Mouse (Mus musculus): ENCODE results near the gene Socs5. TPM values are rescaled to one million over a fixed set of nuclear protein-coding genes. Genes with fewer than 3 reads are reported as not detected.
A peak's percentile ranks its signal among the peaks of the same experiment; 100 is the strongest.

Socs5 gene
- polyA plus RNA-seq, 1 experiment from 2014 or later: 12.8 TPM

DNA sequence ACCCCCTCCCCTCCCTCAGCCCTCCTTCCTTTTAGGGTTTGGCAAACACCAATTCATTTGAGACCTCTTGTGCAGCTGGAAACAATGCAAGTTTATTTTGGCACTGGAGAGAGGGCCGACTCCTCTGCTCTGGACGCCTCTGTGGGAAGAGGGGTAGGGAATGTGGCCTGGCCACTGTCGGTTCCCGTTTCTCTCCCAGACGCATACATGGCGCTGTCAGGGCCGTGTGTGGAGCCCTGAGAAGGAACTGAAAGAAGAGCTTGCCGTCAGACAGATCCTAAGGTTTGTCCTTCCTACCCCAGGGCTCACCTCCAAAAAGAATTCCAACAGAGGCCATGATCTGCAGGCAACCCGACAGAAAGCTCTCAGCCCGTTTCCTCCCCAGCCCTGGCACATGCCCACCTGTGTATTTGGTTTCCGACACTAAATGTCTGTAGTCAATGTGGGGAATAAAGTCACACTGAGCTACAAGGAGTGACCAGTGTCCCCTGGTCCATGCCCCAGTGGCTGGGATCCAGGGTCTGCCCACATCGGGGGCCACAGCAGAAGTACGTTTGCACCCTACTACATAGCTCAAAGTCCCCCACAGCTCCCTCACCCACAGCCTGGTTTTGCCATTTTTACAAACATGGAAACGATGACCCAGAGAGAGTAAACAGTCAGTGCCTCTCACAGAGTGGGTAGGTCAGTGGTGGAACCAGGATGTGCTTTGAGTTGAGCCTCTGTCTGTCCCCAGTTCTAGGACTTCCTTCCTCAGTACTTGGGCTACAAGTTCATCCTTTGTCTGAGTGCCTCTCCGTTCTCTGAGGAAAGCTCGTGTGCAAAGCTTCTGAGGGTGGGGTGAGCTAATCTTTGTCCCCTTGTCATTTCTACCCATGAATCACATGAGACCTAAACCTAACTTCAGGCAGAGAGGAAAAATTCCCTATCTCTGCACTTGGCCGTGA lies 68.9 kb downstream of the Socs5 start:
- WGBS: 83% methylated on average over 17 of the region's 17 CpGs
- H3K4me1 ChIP-seq: peaks cover 13% of the 10 kb centered on the region
- H3K4me3 ChIP-seq (replicated peaks): no peak overlapping the region
- ATAC-seq (ENCODE audit: low FRiP score): no peak
- no peak overlapping the region for H3K27ac ChIP-seq
- H3K36me3 ChIP-seq (replicated peaks): no peaks in the 10 kb centered on the region
- H3K9ac ChIP-seq: no peak overlapping the region
- H3K9me3 ChIP-seq: peaks cover 11% of the 10 kb centered on the region
- H3K4me2 ChIP-seq: no peak overlapping the region
- H3K27me3 ChIP-seq: no peaks in the 10 kb centered on the region

- H3K4me3 ChIP-seq (replicated peaks): no peak overlapping the region
- no peak overlapping the region for H3K4me2 ChIP-seq
- H3K36me3 ChIP-seq (replicated peaks): no peaks in the 10 kb centered on the region
- H3K9ac ChIP-seq: no peak overlapping the region
- peaks cover 13% of the 10 kb centered on the region for H3K4me1 ChIP-seq
- peak; percentile 41; the same call in 1 of the 2 replicates for ATAC-seq (ENCODE audit: low FRiP score)
- no peaks in the 10 kb centered on the region for H3K27me3 ChIP-seq
- peak overlapping the region; percentile 47; the same call in 1 of the 2 replicates for H3K27ac ChIP-seq
- no peaks in the 10 kb centered on the region for H3K9me3 ChIP-seq
- WGBS: 37% methylated on average over 16 of the region's 16 CpGs
Measured at GRCm38 (mm10) chr17:87178596-87179590, 71.4 kb downstream of the Socs5 start.

DNA sequence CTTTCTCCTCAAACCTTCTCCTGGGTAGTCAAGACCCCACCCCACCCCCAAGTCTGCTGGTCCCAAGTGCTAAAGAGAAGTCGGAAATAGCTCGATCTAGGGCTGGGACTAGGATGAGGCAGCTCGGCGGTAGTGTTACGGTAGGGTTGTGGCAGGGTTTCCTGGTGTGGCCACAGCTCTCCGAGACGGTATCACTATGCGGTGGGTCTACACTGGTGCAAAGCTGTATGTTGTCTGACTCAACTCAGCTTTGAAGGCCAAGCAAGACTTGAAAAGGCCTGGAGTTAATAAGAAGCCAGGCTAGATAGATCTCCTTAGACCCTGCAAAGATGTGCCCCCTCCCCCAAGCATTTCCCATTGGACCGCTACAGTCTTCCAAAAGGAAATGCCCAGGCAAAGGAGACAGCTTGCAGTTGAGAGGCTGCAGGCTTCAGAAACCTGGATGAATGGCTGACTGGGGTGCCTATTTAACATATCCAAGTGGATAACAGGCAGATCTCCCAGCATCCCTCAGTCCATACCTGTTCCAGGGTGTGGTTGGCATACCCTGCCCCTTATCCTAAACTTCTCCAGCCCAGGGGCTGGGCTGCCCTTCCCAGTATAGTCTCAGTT lies 72.6 kb downstream of the Socs5 start:
- WGBS: 88% methylated on average over 9 of the region's 9 CpGs
- Histone ChIP-seq H3K27ac (no peak overlapping the region), H3K9me3 (no peaks in the 10 kb centered on the region), H3K4me3 (replicated peaks) (no peak overlapping the region), H3K4me1 (peaks cover 13% of the 10 kb centered on the region), H3K4me2 (no peak overlapping the region), H3K9ac (no peak overlapping the region), H3K36me3 (replicated peaks) (no peaks in the 10 kb centered on the region), H3K27me3 (no peaks in the 10 kb centered on the region)
- ATAC-seq (ENCODE audit: low FRiP score): no peak

DNA sequence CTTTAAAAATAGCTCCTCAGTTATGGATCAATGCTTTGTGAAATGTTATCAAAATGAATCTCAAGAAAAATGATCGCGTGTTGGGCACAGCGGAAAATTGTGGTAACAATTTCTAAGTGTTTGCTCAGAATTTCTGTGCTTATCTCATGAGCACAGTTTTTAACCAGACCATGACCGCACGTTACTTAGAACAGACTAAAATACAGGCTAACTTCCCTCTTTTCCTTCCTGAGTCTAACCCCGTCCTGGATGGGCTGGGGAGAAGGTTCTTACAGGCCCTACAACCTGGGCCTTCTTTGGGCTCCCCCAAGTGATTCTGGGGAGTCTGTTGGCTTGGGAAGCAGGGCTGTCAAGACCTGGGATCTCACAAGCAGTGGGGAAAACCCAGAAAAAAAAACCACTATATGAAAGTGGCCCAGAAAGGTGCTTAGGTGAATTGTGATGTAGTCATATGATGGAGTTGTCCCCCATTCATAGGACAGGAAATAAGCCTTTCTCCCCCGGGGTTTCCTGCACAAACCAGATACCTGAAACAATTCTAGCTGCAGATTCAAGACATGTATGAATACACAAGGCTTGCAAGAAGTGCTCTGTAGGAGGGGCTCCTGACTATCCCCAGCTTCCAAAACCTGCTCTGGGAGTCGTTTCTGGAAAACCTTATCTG lies 74.3 kb downstream of the Socs5 start:
- H3K4me1 ChIP-seq: peaks cover 28% of the 10 kb centered on the region
- no peak overlapping the region for H3K9ac ChIP-seq
- no peak overlapping the region for H3K4me2 ChIP-seq
- no peaks in the 10 kb centered on the region for H3K9me3 ChIP-seq
- no peaks in the 10 kb centered on the region for H3K27me3 ChIP-seq
- ATAC-seq (ENCODE audit: low FRiP score): no peak
- no peak overlapping the region for H3K4me3 ChIP-seq (replicated peaks)
- WGBS: 88% methylated on average over 8 of the region's 8 CpGs
- H3K27ac ChIP-seq: no peak overlapping the region
- no peaks in the 10 kb centered on the region for H3K36me3 ChIP-seq (replicated peaks)

GRCm38 (mm10) chr17:87185461-87186066 lies 78.1 kb downstream of the Socs5 start:
- H3K27ac ChIP-seq: no peak overlapping the region
- H3K27me3 ChIP-seq: no peaks in the 10 kb centered on the region
- H3K36me3 ChIP-seq (replicated peaks): no peaks in the 10 kb centered on the region
- no peak overlapping the region for H3K9ac ChIP-seq
- H3K4me3 ChIP-seq (replicated peaks): no peak overlapping the region
- no peaks in the 10 kb centered on the region for H3K9me3 ChIP-seq
- H3K4me2 ChIP-seq: no peak overlapping the region
- peaks cover 17% of the 10 kb centered on the region; the same call in 1 of the 2 replicates for H3K4me1 ChIP-seq
- WGBS: 33% methylated on average over 11 of the region's 11 CpGs
- no peak for ATAC-seq (ENCODE audit: low FRiP score)

DNA sequence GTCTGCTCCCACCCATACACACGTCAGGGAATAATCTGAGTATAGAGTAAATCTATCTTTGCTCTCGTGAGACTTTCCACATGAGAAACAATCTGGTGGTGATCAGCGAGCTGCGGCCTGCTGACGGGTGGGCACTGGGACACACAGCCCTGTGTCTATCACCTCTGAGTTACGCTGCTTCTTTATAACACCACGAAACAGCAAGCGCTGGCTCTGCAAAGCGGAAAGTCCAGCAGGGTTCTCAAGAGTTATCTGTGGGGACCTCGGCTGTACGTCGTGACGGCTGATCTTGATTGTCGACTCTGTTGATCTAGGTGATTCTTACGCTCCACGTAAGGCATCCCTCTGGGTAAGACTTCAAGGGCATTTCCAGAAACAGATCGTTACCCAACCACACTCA lies 79.5 kb downstream of the Socs5 start:
- Histone ChIP-seq H3K4me1 (peaks cover 17% of the 10 kb centered on the region; the same call in 1 of the 2 replicates), H3K4me3 (replicated peaks) (no peak overlapping the region), H3K9me3 (no peaks in the 10 kb centered on the region), H3K36me3 (replicated peaks) (no peaks in the 10 kb centered on the region), H3K4me2 (no peak overlapping the region), H3K27me3 (no peaks in the 10 kb centered on the region), H3K9ac (no peak overlapping the region), H3K27ac (no peak overlapping the region)
- 73% methylated on average over 17 of the region's 17 CpGs for WGBS
- ATAC-seq (ENCODE audit: low FRiP score): no peak

Small RNA genes within 50 kb of the gene (microRNA-seq; reads per million reads assigned to microRNA genes)
- gene Gm22346: not detected

Other genes starting within 250 kb of the Socs5 start
- not detected in 2 replicates for gene Tmem247, start 190.3 kb upstream of the Socs5 start, polyA plus RNA-seq (2016; fragmentation: Nextera tagmentation; extraction: Ambion mirVana)
- gene Atp6v1e2, start 159.8 kb upstream of the Socs5 start, polyA plus RNA-seq (2016; fragmentation: Nextera tagmentation; extraction: Ambion mirVana): not detected in 2 replicates
- gene Rhoq, start 144.6 kb upstream of the Socs5 start, polyA plus RNA-seq (2016; fragmentation: Nextera tagmentation; extraction: Ambion mirVana): 8.8 and 10.8 TPM in 2 replicates
- 36.7 and 39.2 TPM in 2 replicates for gene Pigf, start 82.3 kb upstream of the Socs5 start, polyA plus RNA-seq (2016; fragmentation: Nextera tagmentation; extraction: Ambion mirVana)
- 177 and 179 TPM in 2 replicates for gene Cript, start 82.1 kb upstream of the Socs5 start, polyA plus RNA-seq (2016; fragmentation: Nextera tagmentation; extraction: Ambion mirVana)
- 50.9 and 53.3 TPM in 2 replicates for gene Mcfd2, start 158.3 kb downstream of the Socs5 start, polyA plus RNA-seq (2016; fragmentation: Nextera tagmentation; extraction: Ambion mirVana)
- 3.5 and 3.8 TPM in 2 replicates for gene Ttc7, start 175.2 kb downstream of the Socs5 start, polyA plus RNA-seq (2016; fragmentation: Nextera tagmentation; extraction: Ambion mirVana)